Mouse (Mus musculus) spleen, adult 18-20 months (tissue): Measurements from ENCODE around the gene Ksr2.
"Not testable (repeated sequence)": the region's sequence is repeated elsewhere in the genome, so short reads cannot be mapped to it uniquely, and the experiment has no call there.

ENCODE experiments used
- DNase-seq, 2 experiments: peaks; one replicate each; pipeline ENCODE4 v3.0.0; 2022; ENCODE audit warnings: mixed read lengths in 2 of 2

The Ksr2 gene

DNA sequence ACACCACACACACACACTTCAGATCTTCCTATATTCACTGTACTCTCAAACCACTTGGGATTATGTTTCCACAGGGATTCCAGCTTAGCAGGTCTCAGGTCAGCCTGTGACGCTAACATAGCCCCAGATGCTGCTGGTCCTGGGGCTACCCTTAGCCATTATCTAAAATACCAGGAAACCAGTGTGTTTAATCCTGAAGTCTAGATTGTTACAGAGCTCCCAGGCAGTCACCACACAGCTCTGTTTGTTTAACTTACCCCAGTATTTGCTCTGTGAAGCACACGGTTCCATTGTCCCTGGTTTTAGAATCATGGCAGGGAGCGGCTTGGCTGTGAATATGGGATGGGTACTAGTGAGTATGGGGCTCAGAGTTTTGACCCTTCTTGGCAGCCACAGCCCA lies 125.4 kb downstream of the Ksr2 start:
- no peak for DNase-seq

GRCm38 (mm10) chr5:117541654-117542053 lies 127.9 kb downstream of the Ksr2 start:
- no peak for DNase-seq

DNA sequence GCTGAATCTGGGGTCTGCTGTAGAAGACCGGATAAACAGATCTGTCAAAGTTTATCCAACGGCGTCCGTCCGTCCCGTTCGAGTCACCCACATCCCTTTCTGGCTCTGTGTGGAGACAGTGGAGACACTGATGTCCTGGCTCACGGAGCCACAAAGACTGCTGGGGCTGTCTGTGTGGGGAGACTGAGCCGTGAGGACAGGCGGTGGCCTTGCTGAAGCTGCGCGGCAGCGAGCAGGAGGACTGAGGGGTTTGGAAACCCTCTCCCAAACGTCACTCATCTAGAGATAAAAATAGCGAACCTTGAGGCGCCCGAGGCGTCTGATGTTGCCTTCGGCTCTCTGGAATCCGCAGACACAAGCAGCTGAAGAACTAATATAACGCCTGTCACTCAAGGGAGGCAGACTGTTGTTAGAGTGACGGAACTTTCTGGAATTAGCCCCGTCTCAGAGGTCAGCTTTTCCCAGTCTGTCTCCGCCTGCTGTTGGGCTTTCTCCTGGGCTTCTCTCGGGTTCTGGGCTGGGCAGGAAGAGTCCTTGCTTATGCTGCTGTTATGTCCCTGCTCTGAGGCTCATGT lies 133.0 kb downstream of the Ksr2 start:
- DNase-seq, result no peak

- DNase-seq, result no peak
These were observed 137.2 kb downstream of the Ksr2 start for GRCm38 (mm10) chr5:117550992-117551391.

DNA sequence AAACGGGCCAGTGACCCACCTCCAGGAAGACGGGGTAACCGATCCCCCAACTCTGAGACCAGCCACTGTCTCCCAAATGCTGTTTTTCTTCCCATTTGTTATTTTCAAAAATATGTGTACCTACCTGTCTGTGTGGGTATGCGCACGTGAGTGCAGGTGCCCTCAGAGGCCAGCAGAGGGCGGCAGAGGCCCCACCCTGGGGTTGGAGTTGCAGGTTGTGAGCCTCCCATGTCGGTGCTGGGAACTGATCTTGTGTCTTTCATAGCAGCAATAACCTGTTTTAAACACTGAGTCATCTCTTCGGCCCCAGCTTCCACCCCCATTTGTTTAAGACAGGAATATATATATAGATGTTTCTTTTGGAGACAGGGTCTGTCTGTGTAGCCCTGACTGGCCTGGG lies 138.3 kb downstream of the Ksr2 start:
- DNase-seq, result no peak

GRCm38 (mm10) chr5:117554505-117554904 lies 140.7 kb downstream of the Ksr2 start:
- no peak for DNase-seq

DNA sequence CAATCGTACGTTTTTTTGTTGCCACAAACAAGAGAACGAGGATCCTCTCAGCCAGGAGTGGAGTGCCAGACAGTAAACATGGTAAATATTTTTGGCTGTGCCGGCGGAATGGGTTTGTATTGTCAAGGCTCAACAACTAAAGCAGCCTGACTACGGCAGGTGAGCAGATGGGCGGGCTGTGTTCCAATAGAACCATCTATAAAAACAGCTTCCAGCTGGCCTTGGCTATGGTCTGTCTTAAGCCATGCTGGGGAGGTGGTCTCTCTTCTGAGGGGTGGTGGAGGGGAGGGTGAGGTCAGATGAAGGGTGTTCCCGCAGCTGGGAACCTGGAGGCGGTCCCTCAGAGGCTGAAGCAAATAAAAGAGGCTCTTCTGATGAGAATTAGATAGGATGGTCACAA lies 142.8 kb downstream of the Ksr2 start:
- DNase-seq, result no peak

DNA sequence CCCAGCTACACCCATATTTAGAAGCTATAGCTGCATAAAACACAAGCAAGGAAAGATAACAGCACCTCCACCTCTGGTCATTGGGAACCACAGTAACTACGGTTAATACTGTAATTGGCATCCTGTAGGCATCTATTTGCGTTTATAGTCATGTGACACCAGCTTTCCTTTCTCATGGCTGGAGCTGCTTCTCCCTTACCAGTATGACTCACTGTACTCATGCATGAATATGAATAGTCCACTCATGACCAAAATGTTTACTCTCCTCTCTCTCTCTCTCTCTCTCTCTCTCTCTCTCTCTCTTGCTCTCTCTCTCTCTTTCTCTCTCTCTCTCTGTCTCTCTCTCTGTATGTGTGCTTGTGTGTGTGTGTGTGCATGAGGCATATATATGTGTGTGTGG lies 147.3 kb downstream of the Ksr2 start:
- DNase-seq, result no peak

- no peak for DNase-seq
These were observed 152.4 kb downstream of the Ksr2 start for GRCm38 (mm10) chr5:117566051-117566665.

- DNase-seq, result no peak
These were observed 155.5 kb downstream of the Ksr2 start for GRCm38 (mm10) chr5:117569190-117569795.

- DNase-seq, result no peak
These were observed 158.6 kb downstream of the Ksr2 start for GRCm38 (mm10) chr5:117572428-117572827.

- DNase-seq, result no peak
These were observed 161.1 kb downstream of the Ksr2 start for GRCm38 (mm10) chr5:117574894-117575293.

DNA sequence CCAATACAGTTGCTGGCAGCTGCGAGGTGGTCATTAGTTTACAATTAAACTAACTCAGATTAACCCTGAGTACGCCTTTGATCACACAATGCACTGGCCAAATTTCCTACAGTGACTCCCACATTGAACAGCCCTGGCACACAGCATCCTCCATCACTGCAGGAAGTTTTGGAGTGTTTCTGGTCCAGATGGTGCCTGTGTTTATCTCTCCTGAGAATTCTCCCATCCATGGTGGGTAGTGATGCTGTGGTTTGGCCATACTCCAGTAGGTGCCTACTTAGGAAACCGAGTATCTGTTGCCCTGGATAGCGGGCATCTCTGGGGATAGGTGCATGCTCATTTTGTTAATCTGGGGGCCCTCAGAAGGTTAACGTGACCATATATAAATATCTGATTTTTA lies 163.8 kb downstream of the Ksr2 start:
- DNase-seq, result no peak

DNA sequence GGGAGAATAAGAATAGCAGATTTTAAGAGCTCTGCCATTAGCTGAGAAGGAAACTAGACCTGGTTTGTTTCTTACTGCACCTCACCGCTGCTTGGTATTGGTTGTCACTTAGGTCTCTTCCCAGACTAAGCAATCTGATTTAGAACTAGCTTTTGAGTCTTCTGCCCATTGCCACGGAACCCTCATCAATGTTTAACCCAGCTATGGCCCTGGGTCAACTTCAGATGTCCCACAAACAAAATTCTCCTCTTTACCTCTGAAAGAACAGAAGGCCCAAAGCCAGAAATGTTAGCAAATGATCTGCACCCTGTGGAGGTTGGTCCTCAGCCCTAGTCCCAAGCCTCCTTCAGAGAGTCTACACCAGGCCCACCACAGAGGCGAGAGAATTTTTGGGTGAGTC lies 167.9 kb downstream of the Ksr2 start:
- DNase-seq, result no peak

DNA sequence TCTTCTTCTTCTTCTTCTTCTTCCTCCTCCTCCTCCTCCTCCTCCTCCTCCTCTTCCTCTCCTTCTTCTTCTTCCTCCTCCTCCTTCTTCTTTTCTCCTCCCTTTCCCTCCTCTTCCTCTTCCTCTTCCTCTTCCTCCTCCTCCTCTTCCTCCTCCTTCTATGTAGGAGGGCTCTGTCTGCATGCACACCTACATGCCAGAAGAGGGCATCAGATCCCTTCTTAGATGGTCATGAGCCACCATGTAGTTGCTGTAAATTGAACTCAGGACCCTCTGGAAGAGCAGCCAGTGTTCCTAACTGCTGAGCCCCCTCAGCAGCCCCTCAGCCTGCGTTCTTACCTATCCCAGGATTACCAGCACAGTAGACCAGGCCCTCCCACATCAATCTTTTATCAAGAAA lies 170.6 kb downstream of the Ksr2 start:
- no peak for DNase-seq

DNA sequence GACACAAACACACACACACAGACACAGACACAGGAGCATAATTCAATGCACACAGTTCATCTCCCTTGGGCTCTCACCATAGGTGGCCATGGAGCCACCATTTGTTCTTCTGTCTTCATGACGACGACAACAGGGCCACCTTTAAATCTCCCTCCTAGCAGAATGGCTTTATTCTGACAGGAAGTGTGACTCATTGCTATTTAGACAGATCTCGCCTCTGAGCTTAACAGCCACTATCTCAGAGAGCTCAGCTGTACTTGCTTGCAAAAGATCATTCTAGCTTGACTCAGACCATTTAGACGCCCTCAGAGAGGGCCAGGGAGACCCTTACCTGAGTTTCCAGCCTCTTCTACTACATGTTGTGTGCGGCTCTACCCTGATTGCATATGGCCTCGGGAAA lies 175.5 kb downstream of the Ksr2 start:
- DNase-seq, result no peak

- DNase-seq, result no peak
These were observed 179.5 kb downstream of the Ksr2 start for GRCm38 (mm10) chr5:117593273-117593672.

- DNase-seq, result no peak
These were observed 183.0 kb downstream of the Ksr2 start for GRCm38 (mm10) chr5:117596803-117597202.

GRCm38 (mm10) chr5:117602026-117602425 lies 188.2 kb downstream of the Ksr2 start:
- DNase-seq, result no peak

- no peak for DNase-seq
These were observed 194.0 kb downstream of the Ksr2 start for GRCm38 (mm10) chr5:117607761-117608309.

DNA sequence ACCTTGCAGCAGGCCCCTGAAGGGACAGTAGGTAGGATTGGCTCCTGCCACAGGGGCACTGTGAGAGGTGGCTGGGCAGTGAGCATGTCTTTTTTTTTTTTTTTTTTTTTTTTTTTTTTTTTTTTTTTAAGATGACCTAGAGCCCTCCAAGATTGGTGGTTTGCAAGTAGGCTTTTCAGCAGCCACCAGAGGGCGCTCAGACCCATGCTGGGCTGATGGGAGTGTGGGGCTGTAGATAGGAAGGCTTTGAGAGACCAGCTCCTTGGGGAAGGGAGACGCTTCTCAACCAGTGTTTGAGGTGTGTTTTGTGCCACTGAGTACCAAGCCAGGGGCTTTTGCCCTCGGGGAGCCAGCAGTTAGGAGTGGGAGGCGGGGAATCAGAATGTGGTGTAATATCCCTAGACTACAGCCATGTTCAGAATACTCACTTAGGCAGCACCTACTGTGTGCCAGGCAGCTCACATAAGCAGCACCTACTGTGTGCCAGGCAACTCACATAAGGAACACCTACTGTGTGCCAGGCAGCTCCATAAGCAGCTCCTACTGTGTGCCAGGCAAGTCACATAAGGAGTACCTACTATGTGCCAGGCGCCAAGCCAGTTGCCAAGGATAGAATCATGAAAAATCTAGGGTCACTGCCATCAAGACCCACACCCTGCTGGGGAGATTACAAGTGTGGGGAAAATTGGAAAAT lies 200.7 kb downstream of the Ksr2 start:
- peak in 1 of 2 experiments; percentile 43 for DNase-seq

DNA sequence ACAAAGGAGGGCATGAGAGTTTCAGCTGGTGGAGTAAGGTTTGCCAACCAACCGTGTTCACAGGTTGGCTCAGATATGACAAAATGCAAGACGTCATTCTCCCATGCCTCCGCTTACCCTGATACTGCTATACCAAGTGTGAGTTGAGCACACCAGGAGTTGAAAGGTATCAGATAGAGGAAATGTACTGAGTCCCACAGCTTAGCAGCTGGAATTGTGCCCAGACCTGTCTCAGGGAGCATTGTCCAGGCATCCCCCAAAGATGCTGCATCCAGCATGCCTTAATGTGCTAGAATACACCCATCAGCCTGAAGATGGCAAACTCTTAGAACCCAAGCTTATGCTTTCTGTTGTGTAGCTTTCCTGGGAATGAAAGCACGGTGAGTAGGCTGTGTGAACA lies 206.5 kb downstream of the Ksr2 start:
- DNase-seq, result no peak

- DNase-seq, result no peak
These were observed 208.4 kb downstream of the Ksr2 start for GRCm38 (mm10) chr5:117622221-117622620.

- not testable (repeated sequence) for DNase-seq
These were observed 209.4 kb downstream of the Ksr2 start for GRCm38 (mm10) chr5:117623206-117623605.
